Mouse (Mus musculus) thymus, adult 2 months (tissue): Measurements from ENCODE around the gene Supt3. TPM values are rescaled to one million over a fixed set of nuclear protein-coding genes. Genes with fewer than 3 reads are reported as not detected.

Source experiments
- DNase-seq: peaks from one replicate; pipeline ENCODE4 v3.0.0; 2021
- H3K27ac ChIP-seq: fragments of 200-500 bp; 2 replicates; pipeline ENCODE4 v1.5.1; 2012; ENCODE audit warnings: low read length, control low read depth; ENCODE audit not compliant: control insufficient read depth, insufficient read depth
- H3K27me3 ChIP-seq: fragments of 200-500 bp; 2 replicates; pipeline ENCODE4 v1.6.1; 2012; ENCODE audit warnings: mild to moderate bottlenecking, low read length, moderate library complexity, mixed read lengths; ENCODE audit not compliant: control insufficient read depth, insufficient read depth
- H3K36me3 ChIP-seq: fragments of 200-500 bp; 2 replicates; pipeline ENCODE4 v1.6.1; 2012; ENCODE audit warnings: mild to moderate bottlenecking, low read length, moderate library complexity; ENCODE audit not compliant: control insufficient read depth, insufficient read depth
- H3K4me1 ChIP-seq: fragments of 200-500 bp; replicated peaks from 2 replicates; pipeline ENCODE4 v1.6.1; 2012; ENCODE audit warnings: low read length; ENCODE audit not compliant: control insufficient read depth, insufficient read depth
- H3K4me3 ChIP-seq: fragments of 200-500 bp; 2 replicates; pipeline ENCODE4 v1.5.1; 2012; ENCODE audit warnings: mild to moderate bottlenecking, low read length, control low read depth, moderate library complexity; ENCODE audit not compliant: control insufficient read depth, insufficient read depth
- CTCF ChIP-seq: fragments of 200-500 bp; IDR thresholded peaks from 2 replicates; pipeline ENCODE4 v1.5.1; 2012; ENCODE audit warnings: mild to moderate bottlenecking, control low read depth, low read length, moderate library complexity, borderline replicate concordance; ENCODE audit not compliant: control insufficient read depth, poor library complexity, insufficient read depth; ENCODE audit errors: extremely low read depth
- POLR2A ChIP-seq: fragments of 200-500 bp; IDR thresholded peaks from 2 replicates; pipeline ENCODE4 v1.6.1; 2012; ENCODE audit warnings: mild to moderate bottlenecking, low read length, control low read depth, moderate library complexity; ENCODE audit not compliant: control insufficient read depth, poor library complexity, insufficient read depth; ENCODE audit errors: extremely low read depth
- WGBS: fragments of 180-500 bp; shearing (Covaris S2); methylation state at CpG from one replicate; pipeline ENCODE4 v1.1.7; 2018; 5-methylcytosine and 5-hydroxymethylcytosine counted together
- polyA plus RNA-seq: library from polyadenylated mRNA; depleted of rRNA; stranded (reverse); fragments of >200 nt; gene quantifications from 2 replicates; pipeline ENCODE4 v1.2.3, GENCODE M21; 2012

Supt3 gene
- polyA plus RNA-seq, 1 experiment: 4.8 TPM

GRCm38 (mm10) chr17:45033617-45034016 lies 256.7 kb downstream of the Supt3 start:
- H3K4me3 ChIP-seq: no peak overlapping the region
- no peak overlapping the region for H3K27ac ChIP-seq
- no peak for TF ChIP-seq CTCF
- no peak for DNase-seq
- no peaks in the 10 kb centered on the region for H3K4me1 ChIP-seq
- WGBS: 72% methylated on average over 7 of the region's 7 CpGs
- H3K36me3 ChIP-seq: no peaks in the 10 kb centered on the region
- no peaks in the 10 kb centered on the region for H3K27me3 ChIP-seq

- H3K27ac ChIP-seq: no peak overlapping the region
- TF ChIP-seq POLR2A (no peak), CTCF (no peak)
- WGBS: 86% methylated on average over 2 of the region's 2 CpGs
Measured at GRCm38 (mm10) chr17:45041084-45041483, 264.1 kb downstream of the Supt3 start.

DNA sequence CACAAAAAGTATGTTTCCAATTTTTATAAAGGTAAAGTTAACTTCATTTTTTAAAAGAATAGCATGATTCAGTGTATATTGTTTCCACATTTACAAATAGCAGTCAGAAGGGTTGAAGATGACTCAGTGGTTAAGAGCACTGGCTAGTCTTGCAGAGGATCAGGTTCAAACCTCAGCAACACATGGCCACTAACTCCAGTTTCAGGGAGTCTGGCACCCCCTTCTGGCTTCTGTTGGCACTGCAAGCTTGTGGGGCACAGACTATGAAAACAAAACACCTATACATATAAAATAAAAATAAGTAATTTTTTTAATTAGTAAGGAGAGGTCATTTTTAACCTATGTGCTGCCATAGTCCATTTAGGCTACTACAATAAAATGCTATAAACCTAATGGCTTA lies 268.9 kb downstream of the Supt3 start:
- peak; percentile 42 for DNase-seq
- Histone ChIP-seq H3K4me1 (no peaks in the 10 kb centered on the region), H3K4me3 (no peak overlapping the region), H3K36me3 (no peaks in the 10 kb centered on the region), H3K27me3 (no peaks in the 10 kb centered on the region), H3K27ac (no peak overlapping the region)
- TF ChIP-seq CTCF: no peak
- TF ChIP-seq POLR2A: no peak

More at GRCm38 (mm10) chr17:45041084-45041483, 264.1 kb downstream of the Supt3 start:
- Histone ChIP-seq H3K36me3 (no peaks in the 10 kb centered on the region), H3K27me3 (no peaks in the 10 kb centered on the region), H3K4me3 (no peak overlapping the region), H3K4me1 (no peaks in the 10 kb centered on the region)
- DNase-seq: no peak

DNA sequence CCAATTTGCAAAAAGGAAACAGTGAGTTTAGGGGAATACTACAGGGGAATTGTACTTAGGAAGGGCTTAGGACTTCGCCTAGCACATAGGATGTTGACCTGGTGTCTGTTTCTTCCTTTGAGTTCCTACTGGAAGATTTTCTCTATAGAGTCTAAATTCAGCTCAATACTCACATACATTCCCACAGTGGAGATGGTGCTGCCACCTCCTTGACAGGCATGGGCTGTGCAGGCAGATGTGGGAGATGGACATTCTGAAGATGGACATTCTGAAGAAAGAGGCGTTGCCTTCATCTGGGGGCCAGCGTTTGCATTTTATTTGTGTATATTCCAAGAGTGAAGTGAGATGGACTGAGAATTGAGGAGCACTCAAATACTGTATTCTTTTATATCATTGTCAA lies 269.6 kb downstream of the Supt3 start:
- no peaks in the 10 kb centered on the region for H3K4me1 ChIP-seq
- no peaks in the 10 kb centered on the region for H3K27me3 ChIP-seq
- no peak overlapping the region for H3K4me3 ChIP-seq
- H3K36me3 ChIP-seq: no peaks in the 10 kb centered on the region
- no peak overlapping the region for H3K27ac ChIP-seq
- TF ChIP-seq CTCF (no peak), POLR2A (no peak)
- DNase-seq: no peak
- 98% methylated on average over 3 of the region's 3 CpGs for WGBS

DNA sequence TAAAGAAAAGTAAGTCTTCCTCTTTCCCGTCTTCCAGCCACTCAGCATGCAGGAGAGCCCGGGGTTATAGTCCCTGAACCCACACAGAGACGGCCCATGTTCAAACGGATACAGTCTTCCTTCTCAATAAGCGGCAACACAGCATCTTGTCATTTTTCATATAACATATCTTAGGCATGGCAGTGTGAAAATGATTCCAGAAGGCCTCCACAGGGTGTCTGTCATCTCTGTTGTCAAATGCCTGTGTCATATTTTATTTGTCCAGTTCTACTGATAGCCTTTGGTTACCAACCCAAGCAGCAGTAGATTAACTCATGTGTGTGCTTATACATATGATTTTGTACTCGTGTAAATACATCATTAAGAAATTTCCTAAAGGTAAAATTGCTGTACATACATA lies 270.3 kb downstream of the Supt3 start:
- H3K4me1 ChIP-seq: no peaks in the 10 kb centered on the region
- 95% methylated on average over 6 of the region's 6 CpGs for WGBS
- H3K36me3 ChIP-seq: no peaks in the 10 kb centered on the region
- H3K27me3 ChIP-seq: no peaks in the 10 kb centered on the region
- H3K4me3 ChIP-seq: no peak overlapping the region
- DNase-seq: no peak
- no peak overlapping the region for H3K27ac ChIP-seq
- TF ChIP-seq CTCF (no peak), POLR2A (no peak)

DNA sequence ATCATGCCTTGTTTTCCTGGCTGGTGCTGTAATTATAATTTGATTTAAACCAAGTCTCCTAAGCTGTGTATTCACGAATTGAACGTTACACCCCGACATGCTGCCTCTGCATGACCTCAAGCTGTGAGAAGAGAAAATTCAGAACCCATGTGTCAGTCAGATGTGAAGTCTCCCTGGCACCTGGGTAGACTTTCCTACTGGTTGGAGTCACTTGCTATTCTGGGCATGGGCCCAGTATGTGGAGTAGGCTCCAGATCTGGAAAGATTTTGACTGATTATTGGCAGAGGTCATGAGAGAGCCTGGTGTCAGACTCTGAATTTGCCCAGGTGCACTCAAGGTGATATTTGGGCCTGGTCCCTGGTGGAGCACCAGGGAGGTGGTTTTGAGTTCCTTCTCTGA lies 275.0 kb downstream of the Supt3 start:
- DNase-seq: no peak
- Histone ChIP-seq H3K4me3 (no peak overlapping the region), H3K27me3 (no peaks in the 10 kb centered on the region), H3K4me1 (peaks cover 2% of the 10 kb centered on the region), H3K36me3 (no peaks in the 10 kb centered on the region), H3K27ac (no peak overlapping the region)
- WGBS: 96% methylated on average over 3 of the region's 3 CpGs
- no peak for TF ChIP-seq CTCF
- no peak for TF ChIP-seq POLR2A

GRCm38 (mm10) chr17:45053371-45053770 lies 276.4 kb downstream of the Supt3 start:
- H3K27me3 ChIP-seq: no peaks in the 10 kb centered on the region
- 95% methylated on average over 3 of the region's 3 CpGs for WGBS

More at GRCm38 (mm10) chr17:45053371-45053770, 276.4 kb downstream of the Supt3 start:
- H3K36me3 ChIP-seq: no peaks in the 10 kb centered on the region
- H3K27ac ChIP-seq: no peak overlapping the region
- no peak for DNase-seq
- TF ChIP-seq CTCF (no peak), POLR2A (no peak)
- no peak overlapping the region for H3K4me3 ChIP-seq
- H3K4me1 ChIP-seq: peaks cover 2% of the 10 kb centered on the region
